Mouse (Mus musculus) adrenal gland, adult 10 weeks (tissue): ENCODE results near the gene Ffar1. TPM values are rescaled to one million over a fixed set of nuclear protein-coding genes. Genes with fewer than 3 reads are reported as not detected.

Source experiments
- polyA plus RNA-seq: library from polyadenylated mRNA; stranded (reverse); fragments of 350-450 nt; fragmentation: Illumina TruSeq; extraction: RNeasy Lipid Tissue Mini Kit (QIAGEN cat#74804); gene quantifications from one replicate; pipeline ENCODE4 v1.2.3, GENCODE M21; 2014; ENCODE audit warnings: low read depth, low replicate concordance

The Ffar1 gene
- not detected for polyA plus RNA-seq

DNA sequence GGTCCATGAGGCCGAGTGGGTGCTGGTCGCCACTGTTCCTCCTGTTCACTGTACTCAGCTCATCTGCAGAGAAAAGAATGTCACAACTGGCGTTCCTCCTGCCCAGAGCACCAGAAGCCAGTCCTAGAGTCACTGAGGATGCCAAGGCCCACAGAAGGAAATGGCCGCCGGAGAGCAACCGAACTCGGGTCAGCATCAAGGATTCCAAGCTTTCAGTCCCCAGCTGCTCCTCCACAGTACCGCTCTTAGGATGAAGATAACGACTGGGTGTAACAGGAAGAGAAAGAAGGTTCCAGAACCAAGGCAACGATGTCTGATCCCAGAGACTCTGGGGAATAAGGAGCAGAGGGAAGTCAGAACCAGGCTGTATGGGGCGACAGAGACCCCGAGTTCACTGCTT, at the start of gene Ffar1:
Ffar1 (minus strand) TSS at position 101 of the 400 bp plus-strand sequence.

DNA sequence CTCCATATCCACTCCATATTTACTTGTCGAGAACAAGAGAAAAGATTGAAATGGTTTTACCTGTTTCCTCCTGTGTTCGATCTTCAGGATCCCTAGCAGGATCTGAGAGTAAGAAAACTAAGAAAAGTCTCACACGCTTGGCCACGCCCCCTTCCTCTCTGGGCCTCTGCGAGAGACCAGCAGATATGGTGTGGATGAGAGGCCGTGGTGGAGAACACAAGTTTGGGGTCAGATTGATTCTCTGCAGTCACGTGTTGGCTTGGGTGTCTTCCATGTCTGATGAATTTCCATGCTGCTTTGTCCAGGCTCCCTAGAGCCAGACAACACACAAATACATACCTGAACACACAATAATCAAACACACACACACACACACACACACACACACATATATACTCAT, 18.8 kb upstream of the Ffar1 start, which contains the start of gene Cd22:
Cd22 (minus strand) TSS at position 167 of the 400 bp plus-strand sequence.

DNA sequence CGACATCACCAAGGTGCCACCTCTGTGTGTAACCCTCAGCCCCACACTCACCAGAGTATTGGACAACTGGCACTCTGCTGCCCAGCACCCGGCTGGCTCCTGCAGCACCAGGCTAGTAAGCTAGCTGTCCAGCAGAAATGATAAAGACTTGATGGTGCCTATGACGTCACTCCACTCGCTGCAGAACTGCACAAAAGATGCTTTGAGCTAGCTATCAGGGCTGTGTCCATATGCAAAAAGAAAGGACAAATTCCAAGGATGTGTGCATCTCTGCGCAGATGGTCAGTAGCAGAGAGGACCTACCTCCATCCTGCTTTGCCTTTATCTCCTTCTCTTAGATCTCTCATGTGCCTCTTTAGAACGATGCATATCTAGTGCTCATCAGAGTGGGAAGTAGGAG, 5.3 kb downstream of the Ffar1 start, which contains the start of gene Ffar3:
Ffar3 (minus strand) TSS at position 101 of the 400 bp plus-strand sequence.

GRCm38 (mm10) chr7:30823675-30824074, 37.7 kb downstream of the Ffar1 start, which contains the start of gene Ffar2:
Ffar2 (minus strand) TSS chr7:30823775.

Other genes starting within 250 kb of the Ffar1 start
- not detected for gene Upk1a, start 248.7 kb downstream of the Ffar1 start, polyA plus RNA-seq
- gene Cox6b1, start 235.4 kb downstream of the Ffar1 start, polyA plus RNA-seq: 1,385 TPM
- not detected for gene Etv2, start 225.7 kb downstream of the Ffar1 start, polyA plus RNA-seq
- gene Rbm42, start 211.2 kb downstream of the Ffar1 start, polyA plus RNA-seq: not detected
- 2.0 TPM for gene Haus5, start 196.6 kb downstream of the Ffar1 start, polyA plus RNA-seq
- gene Pmis2, start 190.0 kb downstream of the Ffar1 start, polyA plus RNA-seq: not detected
- gene 2200002J24Rik, start 162.6 kb downstream of the Ffar1 start, polyA plus RNA-seq: not detected
- gene Atp4a, start 149.4 kb downstream of the Ffar1 start, polyA plus RNA-seq: not detected
- gene Tmem147, start 132.0 kb downstream of the Ffar1 start, polyA plus RNA-seq: 14.1 TPM
- not detected for gene Gapdhs, start 117.9 kb downstream of the Ffar1 start, polyA plus RNA-seq
- gene Sbsn, start 110.1 kb downstream of the Ffar1 start, polyA plus RNA-seq: 12.7 TPM
- 7.0 TPM for gene Dmkn, start 97.8 kb downstream of the Ffar1 start, polyA plus RNA-seq
- gene Krtdap, start 73.7 kb downstream of the Ffar1 start, polyA plus RNA-seq: not detected
- 1.3 TPM for gene Ffar2, start 37.8 kb downstream of the Ffar1 start, polyA plus RNA-seq
- gene Ffar3, start 5.4 kb downstream of the Ffar1 start, polyA plus RNA-seq: not detected
- not detected for gene Cd22, start 18.8 kb upstream of the Ffar1 start, polyA plus RNA-seq
- not detected for gene Mag, start 53.3 kb upstream of the Ffar1 start, polyA plus RNA-seq
- not detected for gene Hamp2, start 63.1 kb upstream of the Ffar1 start, polyA plus RNA-seq
- 67.1 TPM for gene Hamp, start 82.5 kb upstream of the Ffar1 start, polyA plus RNA-seq
- 121 TPM for gene Usf2, start 95.2 kb upstream of the Ffar1 start, polyA plus RNA-seq
- not detected for gene Lsr, start 111.9 kb upstream of the Ffar1 start, polyA plus RNA-seq
- gene Fam187b, start 112.2 kb upstream of the Ffar1 start, polyA plus RNA-seq: not detected
- gene Fxyd5, start 180.9 kb upstream of the Ffar1 start, polyA plus RNA-seq: 5.8 TPM
- gene Fxyd7, start 189.9 kb upstream of the Ffar1 start, polyA plus RNA-seq: not detected
- gene Fxyd1, start 195.6 kb upstream of the Ffar1 start, polyA plus RNA-seq: 4.9 TPM
- 0.23 TPM for gene Lgi4, start 197.8 kb upstream of the Ffar1 start, polyA plus RNA-seq
- not detected for gene Fxyd3, start 215.1 kb upstream of the Ffar1 start, polyA plus RNA-seq